Mouse (Mus musculus) spleen, adult 2 months (tissue): Measurements from ENCODE around the gene Dck. TPM values are rescaled to one million over a fixed set of nuclear protein-coding genes. Genes with fewer than 3 reads are reported as not detected.

Experiments used
- DNase-seq, 2 experiments: peaks; one replicate each; pipeline versions ENCODE4 v3.0.0 to v3.0.0-alpha.2; 2012 to 2021; ENCODE audit warnings: low spot score in 2 of 2, low read depth in 1 of 2
- H3K27ac ChIP-seq: fragments of 200-500 bp; 2 replicates; pipeline ENCODE4 v1.5.1; 2012; ENCODE audit warnings: low read length, inconsistent platforms; ENCODE audit not compliant: insufficient read depth
- H3K27me3 ChIP-seq: fragments of 200-500 bp; 2 replicates; pipeline ENCODE4 v1.6.1; 2012; ENCODE audit warnings: mild to moderate bottlenecking, moderate library complexity, low read length, inconsistent platforms; ENCODE audit not compliant: control insufficient read depth, insufficient read depth
- H3K36me3 ChIP-seq: fragments of 200-500 bp; 2 replicates; pipeline ENCODE4 v1.6.1; 2012; ENCODE audit warnings: mild to moderate bottlenecking, low read length, inconsistent platforms; ENCODE audit not compliant: control insufficient read depth, insufficient read depth
- H3K4me1 ChIP-seq: fragments of 200-500 bp; 2 replicates; pipeline ENCODE4 v1.6.1; 2011; ENCODE audit warnings: inconsistent platforms; ENCODE audit not compliant: control insufficient read depth, insufficient read depth, insufficient read length
- H3K4me3 ChIP-seq: fragments of 200-500 bp; 2 replicates; pipeline ENCODE4 v1.5.1; 2011; ENCODE audit warnings: mild to moderate bottlenecking, inconsistent platforms; ENCODE audit not compliant: insufficient read depth, insufficient read length; ENCODE audit errors: extremely low read depth
- CTCF ChIP-seq: fragments of 200-500 bp; IDR thresholded peaks from 2 replicates; pipeline ENCODE4 v1.5.1; 2011; ENCODE audit warnings: mild to moderate bottlenecking, inconsistent platforms; ENCODE audit not compliant: insufficient read depth, insufficient read length, insufficient replicate concordance; ENCODE audit errors: extremely low read depth
- POLR2A ChIP-seq: fragments of 200-500 bp; IDR thresholded peaks from 2 replicates; pipeline ENCODE4 v1.6.1; 2011; ENCODE audit warnings: low read depth, low read length, inconsistent platforms
- WGBS: fragments of 180-500 bp; shearing (Covaris S2); methylation state at CpG from one replicate; pipeline ENCODE4 v1.1.7; 2018; 5-methylcytosine and 5-hydroxymethylcytosine counted together
- polyA plus RNA-seq: library from polyadenylated mRNA; depleted of rRNA; stranded (reverse); fragments of >200 nt; gene quantifications from 2 replicates; pipeline ENCODE4 v1.2.3, GENCODE M21; 2012; rRNA removed

Gene Dck
- polyA plus RNA-seq, 1 experiment, result 6.7 TPM

DNA sequence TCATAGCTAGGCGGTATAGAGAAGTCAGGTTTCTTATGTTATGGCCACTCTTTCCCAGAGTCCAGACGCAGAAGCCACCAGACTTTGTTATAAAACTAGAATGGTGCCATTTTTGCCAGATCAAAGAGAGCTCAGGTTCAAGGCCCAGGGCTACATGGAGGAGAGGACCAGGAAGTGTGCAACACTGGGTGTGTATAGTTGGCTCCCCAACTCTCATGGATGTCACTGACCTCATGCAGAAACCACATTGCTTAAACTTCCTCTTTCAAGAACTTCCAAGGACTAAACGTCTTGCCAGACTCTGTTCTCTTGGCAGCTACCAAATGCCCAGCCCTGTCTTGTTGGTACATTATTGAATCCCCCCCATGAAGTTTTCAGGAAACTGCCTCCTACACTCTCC is 67.1 kb downstream of the Dck start:
- no peak for TF ChIP-seq CTCF
- no peak for TF ChIP-seq POLR2A
- H3K27ac ChIP-seq, result no peak overlapping the region
- 62% methylated on average over 3 of the region's 3 CpGs for WGBS
- no peaks in the 10 kb centered on the region for H3K36me3 ChIP-seq
- H3K27me3 ChIP-seq, result no peaks in the 10 kb centered on the region
- H3K4me1 ChIP-seq, result no peaks in the 10 kb centered on the region
- no peak overlapping the region for H3K4me3 ChIP-seq
- DNase-seq, result no peak

Other genes with a start within 250 kb of the Dck start
- gene Jchain, start 237.1 kb upstream of the Dck start, polyA plus RNA-seq, result 383 and 430 TPM in 2 replicates
- gene Utp3, start 210.5 kb upstream of the Dck start, polyA plus RNA-seq, result 9.3 and 14.0 TPM in 2 replicates
- gene Rufy3, start 200.0 kb upstream of the Dck start, polyA plus RNA-seq, result 3.7 and 4.7 TPM in 2 replicates
- gene Grsf1, start 88.8 kb upstream of the Dck start, polyA plus RNA-seq, result 12.0 and 18.6 TPM in 2 replicates
- gene Mob1b, start 44.1 kb upstream of the Dck start, polyA plus RNA-seq, result 1.1 and 1.3 TPM in 2 replicates
- gene Slc4a4, start 121.8 kb downstream of the Dck start, polyA plus RNA-seq, result 0.14 TPM in 2 replicates